Mouse (Mus musculus) retina, embryonic 14.5 days (tissue): Measurements from ENCODE around the gene Ccdc191.

Source experiments
- DNase-seq: peaks from one replicate; pipeline ENCODE4 v3.0.0-alpha.2; 2015; ENCODE audit warnings: low spot score

Gene Ccdc191

GRCm38 (mm10) chr16:43889208-43890004 lies at the start of gene Ccdc191:
TSS of gene Ccdc191 (plus strand) at chr16:43889800.
- DNase-seq, result peak; percentile 100

DNA sequence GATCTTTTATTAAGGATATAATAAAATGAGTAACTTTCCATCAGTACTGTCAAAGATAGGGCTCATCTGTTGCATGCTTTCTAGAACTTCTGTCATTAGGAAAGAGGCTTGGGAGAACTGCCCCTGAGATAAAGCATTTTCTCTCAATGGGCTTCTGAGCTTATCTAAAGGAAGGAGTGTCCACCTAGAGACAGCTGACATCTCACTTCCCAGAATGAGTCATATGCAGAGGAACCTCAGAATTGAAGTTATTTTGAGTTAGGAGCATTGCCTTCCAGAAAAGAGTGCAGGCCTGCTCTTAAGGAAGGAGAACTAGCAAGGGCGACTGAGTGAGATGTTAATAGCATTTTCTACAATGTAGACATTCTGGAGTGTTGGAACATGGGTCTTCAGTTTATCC lies 48.4 kb upstream of the Ccdc191 start:
- DNase-seq, result no peak

DNA sequence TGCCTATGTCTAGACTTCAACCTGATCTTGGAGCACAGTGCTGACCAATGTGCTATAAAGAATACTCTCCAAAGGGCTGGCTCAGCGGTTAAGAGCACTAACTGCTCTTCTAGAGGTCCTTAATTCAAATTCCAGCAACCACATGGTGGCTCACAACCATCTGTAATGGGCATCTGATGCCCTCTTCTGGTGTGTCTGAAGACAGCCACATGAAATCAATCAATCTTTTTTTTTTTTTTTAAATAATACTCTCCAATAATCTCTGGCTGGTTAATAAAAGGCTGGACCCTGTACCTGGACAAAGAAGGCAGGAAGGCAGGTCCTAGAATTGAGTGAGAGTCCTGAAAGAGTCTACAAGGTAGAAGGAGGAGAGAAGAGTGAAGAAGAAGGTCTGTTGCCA lies 39.8 kb upstream of the Ccdc191 start:
- DNase-seq, result no peak

GRCm38 (mm10) chr16:43858941-43859476 lies 30.6 kb upstream of the Ccdc191 start:
- DNase-seq, result no peak

DNA sequence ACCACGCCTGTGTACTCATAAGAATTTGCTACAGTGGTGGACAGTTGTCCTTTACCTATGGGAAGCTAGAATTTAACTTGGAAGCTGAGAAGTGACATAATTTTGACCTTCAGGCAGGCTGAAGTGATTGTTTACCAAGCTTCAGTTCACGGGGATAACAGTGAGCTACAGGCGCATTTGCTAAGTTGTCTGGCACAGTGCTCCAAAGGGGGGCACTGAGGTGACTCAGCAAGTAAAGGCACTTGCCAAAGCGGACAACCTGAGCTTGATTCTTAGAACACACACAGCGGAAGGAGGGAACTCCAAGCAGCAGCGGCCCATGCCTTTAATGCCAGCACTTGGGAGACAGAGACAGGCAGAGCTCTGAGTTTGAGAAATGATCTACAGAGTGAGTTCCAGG lies 29.0 kb upstream of the Ccdc191 start:
- no peak for DNase-seq

DNA sequence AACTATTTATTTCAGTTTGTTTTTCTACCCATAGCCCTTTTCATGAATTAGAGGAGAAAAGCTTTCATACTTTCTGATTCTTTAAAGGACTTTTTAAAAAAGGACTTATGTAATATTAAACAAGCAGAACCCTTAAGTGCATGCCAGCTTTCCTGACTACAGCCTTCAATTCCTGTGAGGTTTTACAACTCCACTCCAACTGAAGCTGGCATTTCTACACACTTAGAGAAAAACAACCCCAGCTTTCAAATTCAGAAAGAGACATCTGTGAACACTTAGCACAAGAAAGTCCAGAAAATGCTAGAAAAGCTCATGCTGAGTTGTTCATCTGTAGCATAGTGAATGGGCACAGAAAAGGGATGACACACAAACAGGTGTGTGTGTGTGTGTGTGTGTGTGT lies 19.8 kb upstream of the Ccdc191 start:
- no peak for DNase-seq

DNA sequence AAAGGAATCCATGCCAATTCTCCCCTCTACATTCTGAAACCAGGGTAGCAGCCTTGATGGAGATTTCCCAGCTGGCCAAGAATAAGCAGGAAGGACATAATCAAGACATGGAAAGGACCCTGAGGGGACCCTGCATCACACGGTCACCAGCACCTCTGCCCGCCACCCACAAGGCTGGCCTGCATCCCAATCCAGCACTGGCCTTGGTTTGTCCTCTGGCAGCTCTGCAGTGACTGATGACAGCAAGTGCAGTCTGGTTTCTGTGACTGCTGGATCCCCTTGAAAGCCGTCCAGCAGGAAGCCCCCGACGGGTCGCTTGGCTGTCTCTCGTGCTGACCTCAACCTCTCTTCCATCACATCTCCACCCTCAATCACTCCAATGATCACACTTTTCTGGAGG lies 18.2 kb upstream of the Ccdc191 start:
- DNase-seq, result no peak

- DNase-seq, result no peak
These were observed 9.8 kb upstream of the Ccdc191 start for GRCm38 (mm10) chr16:43879769-43880168.

DNA sequence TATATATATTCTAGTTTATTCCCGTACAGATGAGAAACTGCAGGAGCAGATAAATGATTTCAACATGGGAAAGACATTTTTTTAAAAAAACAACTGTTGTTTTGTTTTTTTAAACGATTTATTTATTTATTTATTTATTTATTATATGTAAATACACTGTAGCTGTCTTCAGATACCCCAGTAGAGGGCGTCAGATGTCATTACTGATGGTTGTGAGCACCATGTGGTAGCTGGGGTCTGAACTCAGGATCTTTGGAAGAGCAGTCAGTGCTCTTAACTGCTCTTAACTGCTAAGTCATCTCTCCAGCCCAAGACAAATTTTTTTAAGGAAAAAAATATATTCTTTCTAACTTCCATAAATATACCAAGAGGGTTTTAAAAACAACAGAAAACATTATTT lies 8.0 kb upstream of the Ccdc191 start:
- peak; percentile 32 for DNase-seq

DNA sequence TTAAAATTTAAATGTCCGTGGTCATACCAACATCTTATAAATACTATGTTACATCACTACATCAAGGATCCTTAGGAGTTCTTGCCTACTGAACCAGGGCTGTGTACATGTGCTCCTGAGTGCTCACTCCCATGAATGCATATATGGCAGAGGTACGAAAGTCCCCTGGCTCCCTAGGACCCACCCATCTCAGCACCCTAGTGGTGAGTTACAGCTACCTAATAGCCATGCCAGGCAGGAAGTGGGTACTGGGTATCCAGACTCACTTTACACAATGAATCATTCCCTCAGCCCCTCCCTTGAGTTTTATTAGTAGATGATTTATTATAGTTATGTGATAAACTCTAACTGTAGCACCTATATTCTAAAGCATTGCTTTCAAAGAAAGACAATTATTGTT lies 7.3 kb upstream of the Ccdc191 start:
- DNase-seq, result no peak

DNA sequence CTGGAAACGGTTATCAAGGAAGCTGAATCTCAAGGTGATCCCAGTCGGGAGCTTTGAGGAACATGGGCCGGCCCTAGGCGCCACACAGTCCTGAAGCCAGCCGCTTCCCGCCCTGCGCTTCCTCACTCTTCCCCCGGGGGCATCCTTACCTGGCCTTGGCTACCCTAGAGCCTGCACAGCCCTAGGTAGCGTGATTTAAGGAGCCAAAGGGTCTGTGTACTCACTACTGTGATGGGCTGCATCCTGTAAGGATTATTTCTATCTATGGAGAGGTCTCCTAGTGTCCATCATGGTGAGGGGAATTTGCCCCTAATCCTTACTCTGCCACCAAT lies 371 bp downstream of the Ccdc191 start:
- DNase-seq, result no peak

DNA sequence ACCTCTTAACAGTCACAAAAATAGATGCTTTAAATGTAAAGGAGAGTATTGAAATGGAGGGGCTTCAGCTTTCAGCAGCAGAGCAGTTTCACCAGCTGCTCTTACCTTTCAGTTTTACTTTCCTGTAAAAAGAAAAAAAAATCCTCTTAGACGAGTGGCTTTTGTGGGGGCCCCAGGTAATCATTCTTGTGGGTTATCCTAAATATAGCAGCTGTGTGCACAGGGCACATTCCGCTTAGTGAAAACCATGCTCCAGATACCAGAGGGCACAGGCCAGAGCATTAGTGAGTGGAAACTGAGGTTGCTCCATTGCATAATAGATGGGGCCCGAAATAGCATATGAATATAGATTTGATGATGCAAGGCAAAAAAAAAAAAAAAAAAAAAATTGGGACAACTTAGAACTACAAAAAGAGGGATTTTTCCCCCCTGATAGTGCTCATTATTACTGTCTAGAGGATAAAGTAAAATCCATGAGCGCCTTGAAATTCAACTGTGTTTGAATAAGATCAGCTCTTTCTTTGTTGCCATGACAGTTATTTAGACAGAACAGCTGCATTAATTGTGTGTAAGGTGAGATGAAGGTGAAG lies 1.2 kb downstream of the Ccdc191 start:
- DNase-seq, result no peak

GRCm38 (mm10) chr16:43894501-43894900 lies 4.9 kb downstream of the Ccdc191 start:
- DNase-seq, result no peak

GRCm38 (mm10) chr16:43900138-43900537 lies 10.5 kb downstream of the Ccdc191 start:
- no peak for DNase-seq

GRCm38 (mm10) chr16:43900571-43900970 lies 11.0 kb downstream of the Ccdc191 start:
- DNase-seq, result no peak

GRCm38 (mm10) chr16:43908881-43909280 lies 19.3 kb downstream of the Ccdc191 start:
- no peak for DNase-seq

- no peak for DNase-seq
These were observed 29.3 kb downstream of the Ccdc191 start for GRCm38 (mm10) chr16:43918867-43919266.

DNA sequence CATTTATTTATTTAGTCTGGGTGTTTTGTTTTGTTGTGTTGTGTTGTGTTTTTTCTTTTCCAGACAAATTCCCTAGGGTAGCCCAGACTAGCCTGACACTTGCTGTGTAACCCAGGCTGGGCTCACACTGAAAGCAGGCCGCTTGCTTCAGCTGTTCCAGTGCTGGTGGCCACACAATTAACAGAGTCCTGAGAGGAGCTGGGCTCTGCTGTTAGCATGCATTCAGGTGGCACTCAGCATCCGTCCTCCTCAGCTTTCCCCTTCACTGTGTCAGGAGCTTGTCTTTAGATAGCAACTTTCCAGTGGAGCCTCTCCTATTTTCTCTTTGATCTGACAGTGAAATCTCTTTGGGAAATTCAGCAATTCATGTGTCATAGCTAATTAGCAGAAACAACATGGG lies 32.4 kb downstream of the Ccdc191 start:
- no peak for DNase-seq

- DNase-seq, result no peak
These were observed 33.0 kb downstream of the Ccdc191 start for GRCm38 (mm10) chr16:43922630-43923029.

- no peak for DNase-seq
These were observed 35.5 kb downstream of the Ccdc191 start for GRCm38 (mm10) chr16:43925001-43925558.

GRCm38 (mm10) chr16:43925846-43926245 lies 36.2 kb downstream of the Ccdc191 start:
- DNase-seq, result no peak

DNA sequence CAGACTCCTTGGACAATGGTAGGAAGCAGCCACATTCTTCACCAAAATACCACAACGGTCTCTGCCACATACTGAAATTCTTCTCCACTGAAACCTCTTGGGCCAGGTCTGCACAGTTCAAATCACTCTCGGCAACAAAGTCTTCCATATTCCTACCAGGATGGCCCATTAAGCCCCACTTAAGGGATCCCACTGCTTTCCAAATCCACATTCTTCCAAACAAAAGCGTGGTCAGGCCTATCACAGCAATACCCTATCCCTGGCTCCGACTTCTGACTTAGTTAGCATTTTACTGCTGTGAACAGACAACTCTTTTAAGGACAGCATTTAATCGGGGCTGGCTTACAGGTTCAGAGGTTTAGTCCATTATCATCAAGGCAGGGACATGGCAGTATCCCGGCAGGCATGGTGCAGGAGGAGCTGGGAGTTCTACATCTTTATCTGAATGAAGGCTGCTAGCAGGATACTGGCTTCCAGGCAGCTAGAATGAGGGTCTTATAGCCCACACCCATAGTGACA lies 36.8 kb downstream of the Ccdc191 start, which contains the start of gene Qtrt2:
TSS of gene Qtrt2 (minus strand) at position 469 of the 519 bp plus-strand sequence.
- no peak for DNase-seq

GRCm38 (mm10) chr16:43930577-43930976 lies 41.0 kb downstream of the Ccdc191 start:
- DNase-seq, result no peak
